Mouse (Mus musculus) embryonic facial prominence, embryonic 11.5 days (tissue): ENCODE results near the gene Heatr9. TPM values are rescaled to one million over a fixed set of nuclear protein-coding genes. Genes with fewer than 3 reads are reported as not detected.

Experiments used
- polyA plus RNA-seq: library from polyadenylated mRNA; unstranded; fragments of >200 nt; fragmentation: Nextera tagmentation; extraction: Ambion mirVana; gene quantifications from 2 replicates; pipeline ENCODE4 v1.2.1, GENCODE M21; 2014

Heatr9 gene
- polyA plus RNA-seq, 1 experiment from 2014 or later, result not detected

Other genes with a start within 250 kb of the Heatr9 start
- 0.56 and 0.81 TPM in 2 replicates for gene Slfn14, start 235.4 kb downstream of the Heatr9 start, polyA plus RNA-seq
- gene Ap2b1, start 223.2 kb downstream of the Heatr9 start, polyA plus RNA-seq, result 93.5 and 96.0 TPM in 2 replicates
- gene Pex12, start 219.6 kb downstream of the Heatr9 start, polyA plus RNA-seq, result 13.8 and 16.8 TPM in 2 replicates
- 2.1 and 2.4 TPM in 2 replicates for gene Rasl10b, start 113.0 kb downstream of the Heatr9 start, polyA plus RNA-seq
- not detected in 2 replicates for gene Gas2l2, start 92.7 kb downstream of the Heatr9 start, polyA plus RNA-seq
- 0.38 and 0.54 TPM in 2 replicates for gene 1700020L24Rik, start 84.5 kb downstream of the Heatr9 start, polyA plus RNA-seq
- 3.2 and 3.8 TPM in 2 replicates for gene Mmp28, start 59.1 kb downstream of the Heatr9 start, polyA plus RNA-seq
- 7.5 and 8.9 TPM in 2 replicates for gene Taf15, start 49.1 kb downstream of the Heatr9 start, polyA plus RNA-seq
- gene Ccl5, start 8.3 kb upstream of the Heatr9 start, polyA plus RNA-seq, result not detected in 2 replicates
- 1.2 and 3.1 TPM in 2 replicates for gene Ccl9, start 56.5 kb upstream of the Heatr9 start, polyA plus RNA-seq
- gene Ccl6, start 70.9 kb upstream of the Heatr9 start, polyA plus RNA-seq, result 1.2 and 3.1 TPM in 2 replicates
- gene Rpl9-ps1, start 123.4 kb upstream of the Heatr9 start, polyA plus RNA-seq, result not detected in 2 replicates
- gene Ccl3, start 127.2 kb upstream of the Heatr9 start, polyA plus RNA-seq, result 0.68 and 1.6 TPM in 2 replicates
- 0.92 TPM in 1 of 2 replicates, not detected in the other for gene Ccl4, start 140.4 kb upstream of the Heatr9 start, polyA plus RNA-seq
- 0.59 TPM in 1 of 2 replicates, not detected in the other for gene Wfdc17, start 181.8 kb upstream of the Heatr9 start, polyA plus RNA-seq
- not detected in 2 replicates for gene Wfdc18, start 186.8 kb upstream of the Heatr9 start, polyA plus RNA-seq
- gene Wfdc21, start 224.8 kb upstream of the Heatr9 start, polyA plus RNA-seq, result 0.57 TPM in 1 of 2 replicates, not detected in the other
- 21.6 and 22.3 TPM in 2 replicates for gene Heatr6, start 231.5 kb upstream of the Heatr9 start, polyA plus RNA-seq